Mouse (Mus musculus) limb, embryonic 11.5 days (tissue): Measurements from ENCODE around the gene Cib3. TPM values are rescaled to one million over a fixed set of nuclear protein-coding genes. Genes with fewer than 3 reads are reported as not detected.

Experiments
- ATAC-seq: fragments of 200-750 bp; cut with Nextera tagmentation; 2 replicates; pipeline ENCODE4 v1.8.0; 2017; ENCODE audit warnings: low read depth; ENCODE audit not compliant: insufficient number of reproducible peaks, low FRiP score, low TSS enrichment
- DNase-seq: peaks from one replicate; pipeline ENCODE4 v3.0.0-alpha.2; 2015; ENCODE audit warnings: low spot score
- H3K27ac ChIP-seq: fragments of 300-500 bp; sonication (generic); replicated peaks from 2 replicates; pipeline ENCODE4 v1.5.1; 2014; ENCODE audit warnings: low read depth, mild to moderate bottlenecking, low read length
- H3K27me3 ChIP-seq: fragments of 300-500 bp; sonication (generic); 2 replicates; pipeline ENCODE4 v1.6.1; 2014; ENCODE audit warnings: mild to moderate bottlenecking, low read length, mixed read lengths; ENCODE audit not compliant: control insufficient read depth, insufficient read depth
- H3K36me3 ChIP-seq: fragments of 300-500 bp; sonication (generic); 2 replicates; pipeline ENCODE4 v1.6.1; 2014; ENCODE audit warnings: mild to moderate bottlenecking, low read length, moderate library complexity, mixed read lengths; ENCODE audit not compliant: control insufficient read depth, insufficient read depth
- H3K4me1 ChIP-seq: fragments of 300-500 bp; sonication (generic); 2 replicates; pipeline ENCODE4 v1.6.1; 2014; ENCODE audit warnings: low read length, mixed read lengths; ENCODE audit not compliant: control insufficient read depth, insufficient read depth
- H3K4me2 ChIP-seq: fragments of 300-500 bp; sonication (generic); 2 replicates; pipeline ENCODE4 v1.6.1; 2014; ENCODE audit warnings: low read depth, mild to moderate bottlenecking, moderate library complexity; ENCODE audit not compliant: severe bottlenecking
- H3K4me3 ChIP-seq: fragments of 300-500 bp; sonication (generic); 2 replicates; pipeline ENCODE4 v1.5.1; 2014; ENCODE audit warnings: low read depth, low read length
- H3K9ac ChIP-seq: fragments of 300-500 bp; sonication (generic); 2 replicates; pipeline ENCODE4 v1.6.1; 2014; ENCODE audit warnings: mild to moderate bottlenecking, low read length
- H3K9me3 ChIP-seq: fragments of 300-500 bp; sonication (generic); 2 replicates; pipeline ENCODE4 v1.6.1; 2016; ENCODE audit warnings: low read length; ENCODE audit not compliant: control insufficient read depth
- WGBS: fragments of 180-500 bp; shearing (Covaris S2); extraction: QIAGEN DNeasy Blood & Tissue Kit; methylation state at CpG from one replicate; pipeline ENCODE4 v1.1.7; 2014; 5-methylcytosine and 5-hydroxymethylcytosine counted together
- polyA plus RNA-seq: library from polyadenylated mRNA; unstranded; fragments of >200 nt; fragmentation: Nextera tagmentation; extraction: Ambion mirVana; gene quantifications from 2 replicates; pipeline ENCODE4 v1.2.1, GENCODE M21; 2014

Gene Cib3
- polyA plus RNA-seq, 1 experiment from 2014 or later: not detected

- ATAC-seq: no peak
- no peaks in the 10 kb centered on the region for H3K27me3 ChIP-seq
- no peaks in the 10 kb centered on the region for H3K9me3 ChIP-seq
- H3K36me3 ChIP-seq: peaks cover 14% of the 10 kb centered on the region
- H3K27ac ChIP-seq: no peak overlapping the region
- WGBS: 85% methylated on average over 9 of the region's 10 CpGs
- peak overlapping the region; percentile 27; the same call in 1 of the 2 replicates for H3K4me2 ChIP-seq
- peak overlapping the region; percentile 82; the same call in 1 of the 2 replicates for H3K4me3 ChIP-seq
- H3K9ac ChIP-seq: no peak overlapping the region
- DNase-seq: no peak
- peaks cover 5% of the 10 kb centered on the region for H3K4me1 ChIP-seq
Observed at GRCm38 (mm10) chr8:72218781-72219540, 6.3 kb upstream of the Cib3 start.

- no peaks in the 10 kb centered on the region for H3K27me3 ChIP-seq
- H3K27ac ChIP-seq: no peak overlapping the region
- no peaks in the 10 kb centered on the region for H3K36me3 ChIP-seq
- H3K9me3 ChIP-seq: no peaks in the 10 kb centered on the region
- ATAC-seq (no peak), DNase-seq (no peak)
- H3K9ac ChIP-seq: no peak overlapping the region
- 0% methylated on average over 1 of the region's 1 CpGs for WGBS
- H3K4me1 ChIP-seq: peaks cover 5% of the 10 kb centered on the region
- no peak overlapping the region for H3K4me3 ChIP-seq
- no peak overlapping the region for H3K4me2 ChIP-seq
Observed at GRCm38 (mm10) chr8:72215871-72216270, 3.2 kb upstream of the Cib3 start.

GRCm38 (mm10) chr8:72215060-72215459 lies 2.4 kb upstream of the Cib3 start:
- no peak overlapping the region for H3K4me3 ChIP-seq
- no peaks in the 10 kb centered on the region for H3K36me3 ChIP-seq
- H3K9me3 ChIP-seq: no peaks in the 10 kb centered on the region
- H3K4me1 ChIP-seq: no peaks in the 10 kb centered on the region
- ATAC-seq (no peak), DNase-seq (no peak)
- no peak overlapping the region for H3K27ac ChIP-seq
- no peak overlapping the region for H3K9ac ChIP-seq
- H3K27me3 ChIP-seq: no peaks in the 10 kb centered on the region
- 36% methylated on average over 2 of the region's 2 CpGs for WGBS
- no peak overlapping the region for H3K4me2 ChIP-seq

- Histone ChIP-seq H3K36me3 (no peaks in the 10 kb centered on the region), H3K27ac (no peak within 1 kb of the TSS), H3K4me3 (no peak within 1 kb of the TSS), H3K27me3 (no peaks in the 10 kb centered on the region), H3K9ac (no peak within 1 kb of the TSS), H3K4me2 (no peak within 1 kb of the TSS), H3K9me3 (no peaks in the 10 kb centered on the region), H3K4me1 (no peaks in the 10 kb centered on the region)
- WGBS: 81% methylated on average over 4 of the region's 4 CpGs
- ATAC-seq (no peak), DNase-seq (no peak)
Observed at GRCm38 (mm10) chr8:72213536-72213935, 899 bp upstream of the Cib3 start, which contains the start of gene Gm11034. Gene Gm11034, minus strand, starts transcription at chr8:72213636.

- Histone ChIP-seq H3K4me3 (no peak overlapping the region), H3K9me3 (no peaks in the 10 kb centered on the region), H3K36me3 (no peaks in the 10 kb centered on the region), H3K4me2 (no peak overlapping the region), H3K9ac (no peak overlapping the region), H3K27me3 (no peaks in the 10 kb centered on the region), H3K4me1 (no peaks in the 10 kb centered on the region), H3K27ac (no peak overlapping the region)
- DNase-seq (no peak), ATAC-seq (no peak)
- WGBS: 83% methylated on average over 1 of the region's 1 CpGs
Observed at GRCm38 (mm10) chr8:72211846-72212245, 791 bp downstream of the Cib3 start.

GRCm38 (mm10) chr8:72210710-72211109 lies 1.9 kb downstream of the Cib3 start:
- Histone ChIP-seq H3K27ac (no peak overlapping the region), H3K36me3 (no peaks in the 10 kb centered on the region), H3K4me3 (no peak overlapping the region), H3K9me3 (no peaks in the 10 kb centered on the region), H3K4me2 (no peak overlapping the region), H3K4me1 (no peaks in the 10 kb centered on the region), H3K27me3 (no peaks in the 10 kb centered on the region), H3K9ac (no peak overlapping the region)
- no peak for DNase-seq
- no peak for ATAC-seq
- 65% methylated on average over 2 of the region's 2 CpGs for WGBS

- no peaks in the 10 kb centered on the region for H3K9me3 ChIP-seq
- H3K4me1 ChIP-seq: no peaks in the 10 kb centered on the region
- H3K4me2 ChIP-seq: no peak overlapping the region
- no peaks in the 10 kb centered on the region for H3K36me3 ChIP-seq
- DNase-seq (no peak), ATAC-seq (no peak)
- 68% methylated on average over 4 of the region's 4 CpGs for WGBS
- no peaks in the 10 kb centered on the region for H3K27me3 ChIP-seq
- no peak overlapping the region for H3K27ac ChIP-seq
- H3K4me3 ChIP-seq: no peak overlapping the region
- H3K9ac ChIP-seq: no peak overlapping the region
Observed at GRCm38 (mm10) chr8:72210222-72210621, 2.4 kb downstream of the Cib3 start.

GRCm38 (mm10) chr8:72208582-72208981 lies 4.1 kb downstream of the Cib3 start:
- no peak for DNase-seq
- ATAC-seq: no peak

More at GRCm38 (mm10) chr8:72208582-72208981, 4.1 kb downstream of the Cib3 start:
- Histone ChIP-seq H3K27ac (no peak overlapping the region), H3K4me3 (no peak overlapping the region), H3K36me3 (no peaks in the 10 kb centered on the region), H3K9ac (no peak overlapping the region), H3K9me3 (no peaks in the 10 kb centered on the region; the same call in 1 of the 2 replicates), H3K4me1 (no peaks in the 10 kb centered on the region), H3K4me2 (no peak overlapping the region), H3K27me3 (no peaks in the 10 kb centered on the region)
- WGBS: 81% methylated on average over 1 of the region's 1 CpGs
